Mouse (Mus musculus): ENCODE results near the gene Nav2. TPM values are rescaled to one million over a fixed set of nuclear protein-coding genes. Genes with fewer than 3 reads are reported as not detected.

The Nav2 gene
- total and polyA plus RNA-seq, 3 experiments: 1.0 TPM; not detected in 2

DNA sequence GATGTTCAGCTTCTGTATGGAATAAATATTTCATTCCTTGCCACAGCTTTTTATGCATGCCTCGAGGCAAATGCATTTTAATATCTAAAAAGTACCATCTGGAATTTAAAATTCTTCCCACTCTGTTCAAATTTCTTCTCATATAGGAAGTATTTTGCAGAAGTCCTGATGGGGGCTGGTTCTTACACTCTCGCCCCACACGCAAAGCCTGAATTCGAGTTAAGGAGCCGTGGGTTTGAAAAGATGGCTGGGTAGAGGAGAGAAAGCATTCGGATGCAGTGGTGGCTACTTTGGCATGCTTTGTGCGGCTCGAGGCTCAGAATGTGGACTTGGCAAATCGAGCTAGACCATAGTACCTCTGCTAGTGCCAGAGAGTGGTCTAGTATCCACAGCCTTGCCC, 499.2 kb downstream of the Nav2 start:
- TF ChIP-seq GATA2 (IDR thresholded peaks at IDR 0.05; ENCODE audit: borderline replicate concordance, low read depth, low read length): no peak
- no peak for TF ChIP-seq GATA1 (IDR thresholded peaks at IDR 0.05; ENCODE audit: borderline replicate concordance, low read length)
- no peak for TF ChIP-seq POLR2AphosphoS5 (IDR thresholded peaks at IDR 0.05; ENCODE audit: insufficient replicate concordance, low read depth, low read length)
- TF ChIP-seq CTCF (IDR thresholded peaks at IDR 0.05; ENCODE audit: low read depth, low read length): no peak
- TF ChIP-seq TAL1 (conservative IDR thresholded peaks at IDR 0.05; ENCODE audit: low read depth, low read length): no peak
- DNase-seq (ENCODE audit: low spot score) (no peak), ATAC-seq (ENCODE audit: extremely low read depth, insufficient number of reproducible peaks, low FRiP score, poor library complexity, severe bottlenecking) (no peak)
- H3K36me3 ChIP-seq (replicated peaks): no peaks in the 10 kb centered on the region
- no peaks in the 10 kb centered on the region for H3K27me3 ChIP-seq (ENCODE audit: insufficient read depth, low read length)
- peaks cover 60% of the 10 kb centered on the region for H3K9me3 ChIP-seq (replicated peaks)
- no peak overlapping the region for H3K4me3 ChIP-seq (ENCODE audit: low read depth, low read length)
- H3K4me1 ChIP-seq (ENCODE audit: insufficient read depth, low read depth, low read length): no peaks in the 10 kb centered on the region

DNA sequence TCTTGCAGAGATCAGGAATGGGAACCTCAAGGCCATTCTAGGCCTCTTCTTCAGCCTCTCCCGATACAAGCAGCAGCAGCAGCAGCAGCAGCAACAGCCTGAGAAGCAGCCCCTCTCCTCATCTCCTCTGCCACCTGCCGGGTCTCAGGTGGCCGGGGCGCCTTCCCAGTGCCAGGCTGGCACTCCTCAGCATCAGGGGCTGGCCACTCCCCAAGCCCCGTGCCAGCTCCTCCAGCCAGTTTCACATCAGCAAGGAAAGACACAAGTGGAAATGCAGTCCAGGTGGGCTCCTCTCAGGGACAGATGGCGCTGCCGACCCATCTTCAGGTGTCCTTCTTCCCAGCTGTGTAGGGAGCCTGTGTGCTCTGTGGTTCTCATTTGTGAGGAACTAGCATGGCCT, 500.1 kb downstream of the Nav2 start:
- Histone ChIP-seq H3K4me1 (ENCODE audit: insufficient read depth, low read depth, low read length) (no peaks in the 10 kb centered on the region), H3K36me3 (replicated peaks) (no peaks in the 10 kb centered on the region), H3K27me3 (ENCODE audit: insufficient read depth, low read length) (no peaks in the 10 kb centered on the region), H3K9me3 (replicated peaks) (peaks cover 67% of the 10 kb centered on the region), H3K4me3 (ENCODE audit: low read depth, low read length) (no peak overlapping the region)
- TF ChIP-seq POLR2AphosphoS5 (IDR thresholded peaks at IDR 0.05; ENCODE audit: insufficient replicate concordance, low read depth, low read length) (no peak), GATA2 (IDR thresholded peaks at IDR 0.05; ENCODE audit: borderline replicate concordance, low read depth, low read length) (no peak), TAL1 (conservative IDR thresholded peaks at IDR 0.05; ENCODE audit: low read depth, low read length) (no peak), CTCF (IDR thresholded peaks at IDR 0.05; ENCODE audit: low read depth, low read length) (no peak), GATA1 (IDR thresholded peaks at IDR 0.05; ENCODE audit: borderline replicate concordance, low read length) (no peak)
- no peak for ATAC-seq (ENCODE audit: extremely low read depth, insufficient number of reproducible peaks, low FRiP score, poor library complexity, severe bottlenecking)
- DNase-seq (ENCODE audit: low spot score): no peak

DNA sequence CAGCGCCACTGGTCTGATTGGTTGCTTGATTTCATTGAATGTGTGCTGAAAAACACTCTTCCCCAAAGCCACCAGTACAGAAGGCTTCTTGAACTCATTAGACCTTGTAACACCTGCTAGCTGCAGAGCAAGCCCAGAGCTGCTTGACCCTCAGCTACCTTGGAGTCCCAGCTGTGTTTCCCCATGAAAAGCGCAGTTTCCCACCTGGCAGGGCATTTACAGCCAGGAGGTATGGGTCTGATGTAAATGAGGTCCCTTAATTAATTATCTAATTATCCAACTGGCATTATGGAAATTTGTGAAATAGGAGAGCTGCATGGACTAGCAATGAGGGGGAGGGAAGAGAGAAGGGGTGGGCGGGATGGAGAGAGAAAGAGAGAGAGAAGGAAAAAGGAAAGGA, 500.7 kb downstream of the Nav2 start:
- no peaks in the 10 kb centered on the region for H3K27me3 ChIP-seq (ENCODE audit: insufficient read depth, low read length)
- no peak for ATAC-seq (ENCODE audit: extremely low read depth, insufficient number of reproducible peaks, low FRiP score, poor library complexity, severe bottlenecking)
- no peaks in the 10 kb centered on the region for H3K4me1 ChIP-seq (ENCODE audit: insufficient read depth, low read depth, low read length)
- peaks cover 71% of the 10 kb centered on the region for H3K9me3 ChIP-seq (replicated peaks)
- TF ChIP-seq GATA2 (IDR thresholded peaks at IDR 0.05; ENCODE audit: borderline replicate concordance, low read depth, low read length) (no peak), CTCF (IDR thresholded peaks at IDR 0.05; ENCODE audit: low read depth, low read length) (no peak), TAL1 (conservative IDR thresholded peaks at IDR 0.05; ENCODE audit: low read depth, low read length) (no peak), POLR2AphosphoS5 (IDR thresholded peaks at IDR 0.05; ENCODE audit: insufficient replicate concordance, low read depth, low read length) (no peak), GATA1 (IDR thresholded peaks at IDR 0.05; ENCODE audit: borderline replicate concordance, low read length) (no peak)
- H3K36me3 ChIP-seq (replicated peaks): no peaks in the 10 kb centered on the region
- no peak overlapping the region for H3K4me3 ChIP-seq (ENCODE audit: low read depth, low read length)
- DNase-seq (ENCODE audit: low spot score): no peak

DNA sequence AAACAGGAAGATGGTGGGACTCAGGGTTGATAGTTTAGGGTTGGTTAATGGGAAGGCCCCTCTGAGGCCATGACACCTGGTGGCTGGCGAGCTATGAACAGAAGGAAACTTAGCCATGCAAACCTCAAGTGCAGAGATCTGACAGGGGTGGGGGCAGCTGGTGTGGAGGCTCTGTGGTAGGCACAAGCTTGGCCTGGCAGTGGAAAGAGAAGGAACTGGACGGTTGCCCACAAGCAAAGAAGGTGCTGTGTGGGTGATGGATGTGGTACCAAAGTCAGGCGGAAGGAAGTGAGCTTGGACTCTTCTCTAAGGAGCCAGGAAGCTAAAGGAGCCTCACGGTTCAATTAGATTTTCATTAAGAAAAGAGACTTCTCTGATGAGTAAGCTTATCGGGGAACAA, 501.7 kb downstream of the Nav2 start:
- H3K27me3 ChIP-seq (ENCODE audit: insufficient read depth, low read length): no peaks in the 10 kb centered on the region
- H3K9me3 ChIP-seq (replicated peaks): peaks cover 74% of the 10 kb centered on the region
- no peaks in the 10 kb centered on the region for H3K36me3 ChIP-seq (replicated peaks)
- no peak for DNase-seq (ENCODE audit: low spot score)
- no peak overlapping the region for H3K4me3 ChIP-seq (ENCODE audit: low read depth, low read length)
- TF ChIP-seq POLR2AphosphoS5 (IDR thresholded peaks at IDR 0.05; ENCODE audit: insufficient replicate concordance, low read depth, low read length) (no peak), GATA1 (IDR thresholded peaks at IDR 0.05; ENCODE audit: borderline replicate concordance, low read length) (no peak), GATA2 (IDR thresholded peaks at IDR 0.05; ENCODE audit: borderline replicate concordance, low read depth, low read length) (no peak), CTCF (IDR thresholded peaks at IDR 0.05; ENCODE audit: low read depth, low read length) (no peak), TAL1 (conservative IDR thresholded peaks at IDR 0.05; ENCODE audit: low read depth, low read length) (no peak)
- no peaks in the 10 kb centered on the region for H3K4me1 ChIP-seq (ENCODE audit: insufficient read depth, low read depth, low read length)
- no peak for ATAC-seq (ENCODE audit: extremely low read depth, insufficient number of reproducible peaks, low FRiP score, poor library complexity, severe bottlenecking)

- no peaks in the 10 kb centered on the region for H3K27me3 ChIP-seq (ENCODE audit: insufficient read depth, low read length)
- no peaks in the 10 kb centered on the region for H3K36me3 ChIP-seq (replicated peaks)
- ATAC-seq (ENCODE audit: extremely low read depth, insufficient number of reproducible peaks, low FRiP score, poor library complexity, severe bottlenecking) (no peak), DNase-seq (ENCODE audit: low spot score) (no peak)
- no peaks in the 10 kb centered on the region for H3K4me1 ChIP-seq (ENCODE audit: insufficient read depth, low read depth, low read length)
- peaks cover 81% of the 10 kb centered on the region for H3K9me3 ChIP-seq (replicated peaks)
- no peak for TF ChIP-seq POLR2AphosphoS5 (IDR thresholded peaks at IDR 0.05; ENCODE audit: insufficient replicate concordance, low read depth, low read length)
- no peak for TF ChIP-seq GATA2 (IDR thresholded peaks at IDR 0.05; ENCODE audit: borderline replicate concordance, low read depth, low read length)
- no peak for TF ChIP-seq TAL1 (conservative IDR thresholded peaks at IDR 0.05; ENCODE audit: low read depth, low read length)
- no peak for TF ChIP-seq CTCF (IDR thresholded peaks at IDR 0.05; ENCODE audit: low read depth, low read length)
- no peak for TF ChIP-seq GATA1 (IDR thresholded peaks at IDR 0.05; ENCODE audit: borderline replicate concordance, low read length)
- no peak overlapping the region for H3K4me3 ChIP-seq (ENCODE audit: low read depth, low read length)
These were observed 502.4 kb downstream of the Nav2 start for GRCm38 (mm10) chr7:49410892-49411291.

DNA sequence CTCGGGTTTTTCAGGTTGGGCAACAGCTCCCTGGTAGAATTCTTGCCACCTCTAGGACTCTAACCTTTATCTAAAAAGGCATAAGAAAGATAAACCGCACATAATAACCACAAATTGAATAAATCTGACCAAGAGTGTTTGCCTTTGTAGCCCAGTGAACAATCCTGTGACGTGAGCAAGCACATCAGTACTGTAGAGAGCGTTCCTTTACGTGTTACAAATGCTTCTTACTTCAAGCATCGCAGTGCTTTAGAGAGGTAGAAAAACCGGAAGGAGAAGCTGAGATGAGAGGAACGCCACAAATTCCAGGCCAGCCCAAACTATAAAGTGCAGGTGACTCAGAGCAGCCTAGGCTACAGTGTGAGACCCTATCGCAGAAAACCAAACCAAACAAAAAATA, 503.3 kb downstream of the Nav2 start:
- Histone ChIP-seq H3K9me3 (replicated peaks) (peaks cover 87% of the 10 kb centered on the region), H3K36me3 (replicated peaks) (no peaks in the 10 kb centered on the region), H3K27me3 (ENCODE audit: insufficient read depth, low read length) (no peaks in the 10 kb centered on the region), H3K4me1 (ENCODE audit: insufficient read depth, low read depth, low read length) (no peaks in the 10 kb centered on the region), H3K4me3 (ENCODE audit: low read depth, low read length) (no peak overlapping the region)
- no peak for TF ChIP-seq GATA2 (IDR thresholded peaks at IDR 0.05; ENCODE audit: borderline replicate concordance, low read depth, low read length)
- no peak for TF ChIP-seq GATA1 (IDR thresholded peaks at IDR 0.05; ENCODE audit: borderline replicate concordance, low read length)
- no peak for TF ChIP-seq CTCF (IDR thresholded peaks at IDR 0.05; ENCODE audit: low read depth, low read length)
- TF ChIP-seq POLR2AphosphoS5 (IDR thresholded peaks at IDR 0.05; ENCODE audit: insufficient replicate concordance, low read depth, low read length): no peak
- DNase-seq (ENCODE audit: low spot score): no peak
- no peak for ATAC-seq (ENCODE audit: extremely low read depth, insufficient number of reproducible peaks, low FRiP score, poor library complexity, severe bottlenecking)
